Mouse (Mus musculus) midbrain, embryonic 13.5 days (tissue): ENCODE measurements at regions not wholly inside any gene's neighbourhood (a gene's known extent, or its start where the extent isn't known, plus 50 kb on each side); places are given as distances from the start of the nearest gene placed in this dataset.
A peak's percentile ranks its signal among the peaks of the same experiment; 100 is the strongest.

Experiments
- ATAC-seq: fragments of 200-750 bp; cut with Nextera tagmentation; 2 replicates; pipeline ENCODE4 v1.8.0; 2017; ENCODE audit warnings: mild to moderate bottlenecking, moderate TSS enrichment, moderate library complexity
- H3K27ac ChIP-seq: fragments of 300-500 bp; sonication (generic); 2 replicates; pipeline ENCODE4 v1.5.1; 2015; ENCODE audit warnings: inconsistent platforms, mild to moderate bottlenecking, moderate library complexity
- H3K27me3 ChIP-seq: fragments of 300-500 bp; sonication (generic); 2 replicates; pipeline ENCODE4 v1.6.1; 2015; ENCODE audit warnings: mild to moderate bottlenecking, inconsistent platforms
- H3K36me3 ChIP-seq: fragments of 300-500 bp; sonication (generic); 2 replicates; pipeline ENCODE4 v1.6.1; 2015; ENCODE audit warnings: mild to moderate bottlenecking, inconsistent platforms
- H3K4me1 ChIP-seq: fragments of 300-500 bp; sonication (generic); replicated peaks from 2 replicates; pipeline ENCODE4 v1.6.1; 2015; ENCODE audit warnings: inconsistent platforms
- H3K4me2 ChIP-seq: fragments of 300-500 bp; sonication (generic); replicated peaks from 2 replicates; pipeline ENCODE4 v1.6.1; 2015; ENCODE audit warnings: moderate library complexity, mild to moderate bottlenecking, inconsistent platforms
- H3K4me3 ChIP-seq: fragments of 300-500 bp; sonication (generic); replicated peaks from 2 replicates; pipeline ENCODE4 v1.5.1; 2015; ENCODE audit warnings: mild to moderate bottlenecking, inconsistent platforms
- H3K9ac ChIP-seq: fragments of 300-500 bp; sonication (generic); replicated peaks from 2 replicates; pipeline ENCODE4 v1.6.1; 2015; ENCODE audit warnings: mild to moderate bottlenecking, inconsistent platforms
- H3K9me3 ChIP-seq: fragments of 300-500 bp; sonication (generic); 2 replicates; pipeline ENCODE4 v1.6.1; 2016; ENCODE audit warnings: mild to moderate bottlenecking, inconsistent platforms
- WGBS: fragments of 180-500 bp; shearing (Covaris S2); methylation state at CpG from one replicate; pipeline ENCODE4 v1.1.7; 2015; 5-methylcytosine and 5-hydroxymethylcytosine counted together

DNA sequence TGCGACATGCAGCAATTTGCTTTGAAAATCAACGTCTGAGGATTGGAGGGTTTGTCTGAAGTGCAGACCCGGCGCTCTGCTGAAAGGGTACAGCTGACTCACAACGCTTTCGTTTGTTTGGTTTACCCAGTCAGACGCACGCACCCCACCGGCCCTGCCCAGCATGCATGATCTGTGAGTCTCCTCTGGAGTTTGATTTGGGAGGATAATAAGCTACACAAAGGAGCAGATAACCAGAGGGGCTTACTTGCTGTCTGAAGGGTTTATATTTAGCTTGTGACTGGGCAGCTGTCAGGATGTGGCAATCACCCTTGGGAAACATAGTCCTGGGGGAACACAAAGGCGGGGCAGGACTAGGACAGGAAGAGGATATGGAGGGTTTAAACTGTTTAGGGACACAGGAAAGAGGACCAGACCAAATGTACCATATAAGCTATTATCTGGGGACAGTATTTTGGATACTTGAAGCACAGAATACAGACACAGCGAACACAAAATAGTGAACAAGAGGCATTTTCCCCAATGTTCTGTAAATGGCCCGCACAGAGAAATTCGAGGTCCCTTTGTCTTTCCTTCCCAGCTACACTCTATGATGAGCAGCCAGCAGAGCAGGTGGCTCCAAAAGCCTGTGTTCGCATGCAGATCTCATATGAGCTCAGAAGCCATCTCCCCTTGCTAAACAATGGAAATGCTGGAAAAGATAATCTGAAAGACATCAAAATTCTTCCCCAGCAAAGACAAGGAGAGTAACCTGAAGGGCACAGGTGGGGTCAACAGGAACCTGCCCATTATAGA lies 81.1 kb downstream of the Pttg1 start:
- WGBS: 27% methylated on average over 14 of the region's 14 CpGs
- no peaks in the 10 kb centered on the region for H3K9me3 ChIP-seq
- H3K4me2 ChIP-seq: peak overlapping the region; percentile 20
- peak overlapping the region; percentile 76 for H3K27ac ChIP-seq
- no peaks in the 10 kb centered on the region for H3K36me3 ChIP-seq
- peak overlapping the region; percentile 24; the same call in 1 of the 2 replicates for H3K9ac ChIP-seq
- no peak overlapping the region for H3K4me3 ChIP-seq
- H3K4me1 ChIP-seq: peaks cover 23% of the 10 kb centered on the region
- H3K27me3 ChIP-seq: no peaks in the 10 kb centered on the region
- ATAC-seq: peak; percentile 89

DNA sequence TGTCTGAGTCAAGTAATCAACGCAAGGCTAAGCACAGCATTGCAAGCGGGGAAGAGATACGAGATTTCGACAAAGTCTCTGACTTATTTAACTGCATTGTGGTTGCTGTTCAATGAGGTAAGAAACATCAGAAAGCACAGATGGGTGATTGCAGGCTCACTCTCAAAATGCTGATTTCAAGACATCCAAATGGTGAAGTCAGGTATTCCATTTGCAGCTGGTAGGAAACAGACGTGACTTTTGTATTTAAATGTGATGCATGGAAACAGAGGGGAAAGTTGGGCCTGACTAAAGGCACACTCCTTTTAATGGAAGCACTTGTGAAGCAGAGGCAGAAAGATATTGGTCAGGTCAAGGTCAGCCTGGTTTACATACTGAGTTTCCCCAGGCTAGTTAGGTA lies 82.5 kb downstream of the Pttg1 start:
- Histone ChIP-seq H3K27ac (no peak overlapping the region), H3K27me3 (no peaks in the 10 kb centered on the region), H3K4me2 (no peak overlapping the region), H3K9ac (no peak overlapping the region), H3K36me3 (no peaks in the 10 kb centered on the region), H3K9me3 (no peaks in the 10 kb centered on the region), H3K4me3 (no peak overlapping the region), H3K4me1 (peaks cover 18% of the 10 kb centered on the region)
- WGBS: 86% methylated on average over 5 of the region's 5 CpGs
- ATAC-seq: no peak

DNA sequence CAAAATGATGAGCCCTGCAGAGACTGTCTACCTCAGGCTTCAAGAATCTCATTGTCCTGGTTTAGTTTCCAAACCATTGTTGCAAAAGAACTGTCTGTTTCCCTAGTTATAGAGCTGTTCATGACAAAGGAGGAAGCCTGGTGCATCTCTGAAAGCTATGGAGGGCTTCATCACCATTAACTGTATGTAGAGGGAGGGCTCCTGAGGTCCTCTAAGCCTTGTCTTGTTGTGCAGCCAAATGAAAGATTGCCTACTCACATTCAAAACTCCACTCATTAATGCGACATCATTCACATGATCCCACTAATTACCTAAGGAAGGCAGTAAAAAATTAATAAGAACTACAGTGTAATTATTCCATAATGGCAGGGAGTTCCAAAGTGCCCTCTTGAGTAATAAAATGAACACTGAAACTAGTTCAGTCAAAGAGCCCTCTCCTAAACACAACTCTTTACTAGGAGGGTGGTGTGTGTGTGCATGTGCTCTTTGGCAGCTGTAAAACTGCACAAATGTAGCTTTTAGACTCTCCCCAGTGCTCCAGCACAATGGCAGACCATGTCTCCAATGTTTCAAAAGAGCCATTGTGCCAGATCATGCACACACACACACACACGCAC lies 87.6 kb downstream of the Pttg1 start:
- no peak for ATAC-seq
- H3K4me2 ChIP-seq: no peak overlapping the region
- H3K4me1 ChIP-seq: no peaks in the 10 kb centered on the region
- H3K36me3 ChIP-seq: no peaks in the 10 kb centered on the region
- H3K9me3 ChIP-seq: no peaks in the 10 kb centered on the region
- WGBS: 81% methylated on average over 2 of the region's 2 CpGs
- no peaks in the 10 kb centered on the region for H3K27me3 ChIP-seq
- no peak overlapping the region for H3K27ac ChIP-seq
- H3K4me3 ChIP-seq: no peak overlapping the region
- no peak overlapping the region for H3K9ac ChIP-seq

DNA sequence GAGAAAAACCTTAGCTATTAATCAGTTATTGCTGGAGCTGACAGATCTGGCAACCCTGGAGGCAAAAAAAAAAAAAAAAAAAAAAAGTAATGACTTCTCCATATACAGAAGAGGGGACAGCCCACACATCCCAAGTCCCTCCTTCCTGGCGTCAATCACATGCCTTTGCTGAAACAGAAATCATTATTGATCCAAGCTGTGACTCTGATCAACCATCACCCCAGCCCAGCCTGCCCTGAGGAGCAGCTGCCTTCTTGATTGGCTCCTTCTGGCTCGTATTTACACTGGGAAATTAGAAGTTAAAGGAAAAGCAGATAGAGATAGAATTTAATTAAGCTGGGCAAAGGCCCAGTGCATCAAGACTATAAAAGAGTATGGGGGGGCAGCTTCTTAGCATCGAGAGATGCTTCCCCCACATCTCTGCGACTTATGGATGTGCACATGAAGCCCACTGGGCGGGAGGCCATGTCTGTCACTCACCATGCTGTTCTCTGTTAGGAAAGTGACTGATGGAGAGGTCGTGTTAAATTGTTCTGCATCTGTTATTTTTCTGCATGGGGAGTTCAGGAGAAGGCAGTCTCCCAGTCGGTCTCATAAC lies 90.3 kb downstream of the Pttg1 start:
- Histone ChIP-seq H3K4me1 (no peaks in the 10 kb centered on the region), H3K9ac (no peak overlapping the region), H3K4me3 (no peak overlapping the region), H3K27me3 (no peaks in the 10 kb centered on the region), H3K4me2 (no peak overlapping the region), H3K27ac (no peak overlapping the region), H3K36me3 (no peaks in the 10 kb centered on the region), H3K9me3 (no peaks in the 10 kb centered on the region)
- peak; percentile 76; the same call in 1 of the 2 replicates for ATAC-seq
- WGBS: 69% methylated on average over 7 of the region's 7 CpGs

DNA sequence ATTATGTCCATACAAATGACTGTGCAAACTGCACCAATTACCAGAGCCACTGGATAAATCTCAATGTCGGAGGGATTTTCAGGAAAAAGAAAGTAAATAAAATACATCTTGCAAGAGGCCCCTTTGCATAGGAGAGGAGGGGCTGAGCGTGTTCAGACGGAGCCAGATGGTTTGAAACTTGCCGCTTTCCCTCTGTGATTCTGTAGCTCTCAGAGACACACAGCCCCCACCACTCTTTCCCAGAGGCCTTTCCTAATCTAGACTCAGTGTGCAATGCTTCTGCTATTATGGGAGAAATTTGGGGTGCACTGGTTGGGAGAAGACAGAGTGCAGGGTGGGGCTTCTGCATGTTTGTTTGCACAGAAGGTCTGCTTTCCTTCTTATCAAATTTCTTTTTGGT lies 92.5 kb downstream of the Pttg1 start:
- H3K9ac ChIP-seq: no peak overlapping the region
- H3K9me3 ChIP-seq: no peaks in the 10 kb centered on the region
- 67% methylated on average over 4 of the region's 4 CpGs for WGBS
- H3K4me1 ChIP-seq: no peaks in the 10 kb centered on the region
- H3K4me3 ChIP-seq: no peak overlapping the region
- H3K27ac ChIP-seq: no peak overlapping the region
- H3K4me2 ChIP-seq: no peak overlapping the region
- ATAC-seq: no peak
- H3K27me3 ChIP-seq: no peaks in the 10 kb centered on the region
- no peaks in the 10 kb centered on the region for H3K36me3 ChIP-seq

DNA sequence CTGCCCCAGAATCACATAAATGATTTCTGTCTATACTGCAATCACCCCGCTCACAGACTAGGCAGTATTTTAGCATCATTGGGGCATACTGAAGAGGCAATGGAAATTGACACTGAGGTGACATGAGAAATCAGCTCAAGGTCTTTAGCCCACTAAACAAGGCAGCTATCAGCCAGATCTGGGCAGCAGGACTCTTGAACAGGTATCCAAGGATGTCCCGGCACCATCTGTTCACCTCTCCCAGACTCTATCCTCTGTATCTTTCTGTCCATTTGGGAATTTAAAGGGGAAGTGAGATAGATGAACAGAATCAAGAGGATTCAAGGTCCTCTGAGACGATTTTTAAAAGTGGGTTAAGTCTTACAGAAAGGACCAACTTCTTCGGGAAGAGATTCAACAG lies 112.1 kb downstream of the Pttg1 start:
- H3K9me3 ChIP-seq: no peaks in the 10 kb centered on the region
- WGBS: 82% methylated on average over 4 of the region's 4 CpGs
- no peak overlapping the region for H3K4me3 ChIP-seq
- H3K36me3 ChIP-seq: no peaks in the 10 kb centered on the region
- H3K4me2 ChIP-seq: no peak overlapping the region
- peaks cover 15% of the 10 kb centered on the region for H3K4me1 ChIP-seq
- no peak for ATAC-seq
- no peak overlapping the region for H3K27ac ChIP-seq
- no peak overlapping the region for H3K9ac ChIP-seq
- H3K27me3 ChIP-seq: no peaks in the 10 kb centered on the region
